Mouse (Mus musculus) hindbrain, postnatal 0 days (tissue): Measurements from ENCODE around the gene Capns1. TPM values are rescaled to one million over a fixed set of nuclear protein-coding genes. Genes with fewer than 3 reads are reported as not detected.
"Not testable (repeated sequence)": the region's sequence is repeated elsewhere in the genome, so short reads cannot be mapped to it uniquely, and the experiment has no call there.

ENCODE experiments used
- ATAC-seq: fragments of 200-750 bp; cut with Nextera tagmentation; 2 replicates; pipeline ENCODE4 v1.8.0; 2017; ENCODE audit warnings: mild to moderate bottlenecking, moderate TSS enrichment, moderate library complexity
- DNase-seq: peaks from one replicate; pipeline ENCODE4 v3.0.0-alpha.2; 2015; ENCODE audit warnings: low spot score
- H3K27ac ChIP-seq: fragments of 300-500 bp; sonication (generic); 2 replicates; pipeline ENCODE4 v1.5.1; 2014; ENCODE audit warnings: mild to moderate bottlenecking
- H3K27me3 ChIP-seq: fragments of 300-500 bp; sonication (generic); 2 replicates; pipeline ENCODE4 v1.6.1; 2014; ENCODE audit warnings: low read length, mixed read lengths; ENCODE audit not compliant: insufficient read depth
- H3K36me3 ChIP-seq: fragments of 300-500 bp; sonication (generic); 2 replicates; pipeline ENCODE4 v1.6.1; 2014; ENCODE audit warnings: low read length, mixed read lengths; ENCODE audit not compliant: insufficient read depth
- H3K4me1 ChIP-seq: fragments of 300-500 bp; sonication (generic); 2 replicates; pipeline ENCODE4 v1.6.1; 2014; ENCODE audit warnings: antibody characterized with exemption, low read length, mixed read lengths; ENCODE audit not compliant: insufficient read depth
- H3K4me2 ChIP-seq: fragments of 300-500 bp; sonication (generic); 2 replicates; pipeline ENCODE4 v1.6.1; 2014; ENCODE audit warnings: low read depth, mild to moderate bottlenecking, low read length, moderate library complexity, mixed read lengths
- H3K4me3 ChIP-seq: fragments of 300-500 bp; sonication (generic); 2 replicates; pipeline ENCODE4 v1.5.1; 2014; ENCODE audit warnings: low read length
- H3K9ac ChIP-seq: fragments of 300-500 bp; sonication (generic); replicated peaks from 2 replicates; pipeline ENCODE4 v1.6.1; 2014; ENCODE audit warnings: mild to moderate bottlenecking, low read length, moderate library complexity, mixed read lengths
- H3K9me3 ChIP-seq: fragments of 300-500 bp; sonication (generic); 2 replicates; pipeline ENCODE4 v1.6.1; 2016; ENCODE audit warnings: low read length, mixed read lengths
- CTCF ChIP-seq: IDR thresholded peaks from 2 replicates; pipeline ENCODE4 v1.5.1; 2016; ENCODE audit warnings: antibody characterized with exemption, control low read depth, low read depth
- WGBS: fragments of 180-500 bp; shearing (Covaris S2); extraction: QIAGEN DNeasy Blood & Tissue Kit; methylation state at CpG from one replicate; pipeline ENCODE4 v1.1.7; 2014; 5-methylcytosine and 5-hydroxymethylcytosine counted together
- polyA plus RNA-seq: library from polyadenylated mRNA; unstranded; fragments of >200 nt; fragmentation: Nextera tagmentation; extraction: Ambion mirVana; gene quantifications from 2 replicates; pipeline ENCODE4 v1.2.1, GENCODE M21; 2015
- total RNA-seq: library from RNA; depleted of rRNA; stranded (reverse); fragments of >200 nt; gene quantifications from 2 replicates; pipeline ENCODE4 v1.2.3, GENCODE M21; 2014

Capns1 gene
- total and polyA plus RNA-seq, 2 experiments from 2014 or later, result 84.6 to 289 TPM

DNA sequence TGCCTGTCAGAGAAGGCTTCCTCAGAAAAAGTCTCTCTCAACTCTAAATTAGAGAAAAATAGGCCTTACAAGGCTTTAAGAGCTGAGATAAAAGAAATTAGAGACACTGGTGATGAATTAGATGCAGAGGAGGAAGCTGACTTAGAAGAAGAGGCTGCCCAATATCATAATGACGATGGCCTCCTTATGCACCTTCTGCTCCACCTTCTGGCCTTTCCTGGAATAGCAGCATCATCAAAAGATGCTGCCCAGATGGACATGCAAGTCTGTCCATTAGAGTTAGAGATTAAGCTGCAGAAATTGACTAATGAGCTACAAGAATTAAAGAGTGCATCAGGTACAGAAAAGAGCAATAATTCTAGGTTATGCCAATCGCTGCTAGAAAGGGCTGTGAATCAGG, 6.8 kb upstream of the Capns1 start:
- no peaks in the 10 kb centered on the region for H3K9me3 ChIP-seq
- WGBS, result 5% methylated on average over 2 of the region's 2 CpGs
- H3K9ac ChIP-seq, result no peak overlapping the region
- DNase-seq (peak; percentile 78), ATAC-seq (no peak)
- no peak overlapping the region for H3K4me3 ChIP-seq
- no peaks in the 10 kb centered on the region for H3K36me3 ChIP-seq
- no peaks in the 10 kb centered on the region for H3K4me1 ChIP-seq
- peak; percentile 86 for TF ChIP-seq CTCF
- H3K4me2 ChIP-seq, result no peak overlapping the region
- no peak overlapping the region for H3K27ac ChIP-seq
- no peaks in the 10 kb centered on the region for H3K27me3 ChIP-seq

- no peak overlapping the region for H3K4me2 ChIP-seq
- H3K9me3 ChIP-seq, result no peaks in the 10 kb centered on the region
- H3K4me1 ChIP-seq, result no peaks in the 10 kb centered on the region
- no peak for DNase-seq
- no peak overlapping the region for H3K9ac ChIP-seq
- H3K36me3 ChIP-seq, result no peaks in the 10 kb centered on the region
- H3K4me3 ChIP-seq, result no peak overlapping the region
- no peak for TF ChIP-seq CTCF
- ATAC-seq, result no peak
- no peak overlapping the region for H3K27ac ChIP-seq
- 13% methylated on average over 8 of the region's 8 CpGs for WGBS
- no peaks in the 10 kb centered on the region for H3K27me3 ChIP-seq
Measured at GRCm38 (mm10) chr7:30204380-30204779, 5.8 kb upstream of the Capns1 start.

- Histone ChIP-seq H3K4me3 (no peak overlapping the region), H3K36me3 (no peaks in the 10 kb centered on the region), H3K27ac (no peak overlapping the region), H3K27me3 (no peaks in the 10 kb centered on the region), H3K9me3 (no peaks in the 10 kb centered on the region), H3K4me1 (no peaks in the 10 kb centered on the region), H3K4me2 (no peak overlapping the region), H3K9ac (no peak overlapping the region)
- ATAC-seq (no peak), DNase-seq (no peak)
- WGBS, result 81% methylated on average over 11 of the region's 11 CpGs
- no peak for TF ChIP-seq CTCF
Measured at GRCm38 (mm10) chr7:30202895-30203690, 4.5 kb upstream of the Capns1 start.

DNA sequence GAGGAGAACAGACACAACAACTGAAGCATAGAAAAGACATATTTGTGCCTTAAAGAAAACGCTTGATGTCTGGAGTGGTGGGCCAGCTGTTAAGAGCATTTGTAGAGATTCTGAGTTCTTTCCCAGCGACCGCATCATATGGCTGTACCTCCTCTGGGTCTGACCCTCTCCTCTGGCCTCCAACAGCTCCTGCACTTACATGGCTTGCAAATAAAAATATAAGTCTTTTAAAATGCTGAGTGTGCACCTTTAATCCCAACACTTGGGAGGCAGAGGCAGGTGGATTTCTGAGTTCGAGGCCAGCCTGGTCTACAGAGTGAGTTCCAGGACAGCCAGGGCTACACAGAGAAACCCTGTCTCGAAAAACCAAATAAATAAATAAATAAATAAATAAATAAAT, 2.0 kb upstream of the Capns1 start:
- H3K27ac ChIP-seq, H3K36me3 ChIP-seq, H3K9me3 ChIP-seq, H3K27me3 ChIP-seq, H3K4me1 ChIP-seq, H3K4me3 ChIP-seq, H3K4me2 ChIP-seq, ATAC-seq, H3K9ac ChIP-seq, DNase-seq: not testable (repeated sequence)
- 84% methylated on average over 5 of the region's 5 CpGs for WGBS

GRCm38 (mm10) chr7:30200200-30200599, 1.6 kb upstream of the Capns1 start:
- Histone ChIP-seq H3K4me3 (no peak overlapping the region), H3K27ac (no peak overlapping the region), H3K4me1 (no peaks in the 10 kb centered on the region), H3K36me3 (no peaks in the 10 kb centered on the region), H3K27me3 (no peaks in the 10 kb centered on the region), H3K4me2 (no peak overlapping the region), H3K9me3 (no peaks in the 10 kb centered on the region), H3K9ac (no peak overlapping the region)
- DNase-seq (no peak), ATAC-seq (no peak)
- TF ChIP-seq CTCF, result no peak
- 62% methylated on average over 5 of the region's 5 CpGs for WGBS

- Histone ChIP-seq H3K4me1 (no peaks in the 10 kb centered on the region), H3K4me3 (no peak overlapping the region), H3K27ac (no peak overlapping the region), H3K4me2 (no peak overlapping the region), H3K9ac (no peak overlapping the region), H3K9me3 (no peaks in the 10 kb centered on the region), H3K36me3 (no peaks in the 10 kb centered on the region), H3K27me3 (no peaks in the 10 kb centered on the region)
- DNase-seq (no peak), ATAC-seq (no peak)
- no peak for TF ChIP-seq CTCF
- 80% methylated on average over 18 of the region's 18 CpGs for WGBS
Measured at GRCm38 (mm10) chr7:30199498-30200139, 1.0 kb upstream of the Capns1 start.

GRCm38 (mm10) chr7:30197592-30198129, 950 bp downstream of the Capns1 start:
- no peak for ATAC-seq
- Histone ChIP-seq H3K4me3 (no peak overlapping the region), H3K4me1 (0 out of 2 replicates have a peak, but pooled peaks cover 4% of the 10 kb centered on the region), H3K9ac (no peak overlapping the region), H3K9me3 (no peaks in the 10 kb centered on the region), H3K27me3 (no peaks in the 10 kb centered on the region), H3K4me2 (no peak overlapping the region), H3K36me3 (no peaks in the 10 kb centered on the region), H3K27ac (no peak overlapping the region)
- WGBS, result 76% methylated on average over 5 of the region's 5 CpGs
- TF ChIP-seq CTCF, result no peak
- DNase-seq, result no peak
